Mouse (Mus musculus) C2C12 (cell line): ENCODE measurements around the gene Mettl3.

ENCODE experiments used
- CTCF ChIP-seq: IDR thresholded peaks from one replicate; pipeline ENCODE4 v1.5.1; 2011; ENCODE audit not compliant: control insufficient read depth, insufficient read depth, insufficient read length
- MYOG ChIP-seq: IDR thresholded peaks from one replicate; pipeline ENCODE4 v1.6.1; 2011; ENCODE audit not compliant: control insufficient read depth, insufficient read length; ENCODE audit errors: extremely low read depth

DNA sequence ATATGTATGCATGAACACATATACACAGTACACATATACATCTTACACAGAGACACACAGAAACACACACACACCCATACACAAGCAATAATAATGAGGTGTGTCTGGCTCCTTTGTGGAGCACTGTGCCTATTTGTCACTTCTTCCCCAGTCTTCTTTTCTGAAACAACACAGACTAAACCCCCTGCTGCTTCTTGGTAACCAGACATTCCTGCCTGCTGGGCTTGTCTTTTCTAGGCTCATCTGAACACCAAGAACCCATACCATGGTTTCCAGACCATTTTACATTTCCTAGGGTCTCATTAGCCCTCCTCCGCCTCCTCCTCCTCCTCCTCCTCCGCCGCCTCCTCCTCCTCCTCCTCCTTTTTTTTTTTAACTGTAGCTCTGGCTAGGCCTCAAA lies 27.2 kb upstream of the Mettl3 start:
- TF ChIP-seq CTCF (no peak), MYOG (no peak)
